In the genomic region with DNA sequence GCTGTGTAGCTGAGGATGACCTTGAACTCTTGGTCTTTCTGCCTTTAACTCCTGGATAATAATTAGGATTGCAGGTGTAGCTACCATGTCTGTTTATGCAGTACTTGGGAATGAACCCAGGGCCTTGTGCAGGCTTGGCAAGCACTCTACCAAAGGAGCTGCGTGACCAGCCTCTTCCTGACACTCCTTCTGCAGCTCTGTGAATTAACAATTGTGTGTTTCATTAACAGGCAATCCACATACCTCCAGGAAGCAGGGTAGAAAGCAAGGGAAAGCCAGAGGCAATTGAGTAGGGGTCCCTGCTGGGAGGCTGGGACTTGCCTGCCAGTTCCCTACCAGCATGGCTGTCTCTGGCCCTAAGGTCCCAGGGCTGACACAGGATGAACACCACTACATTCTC, we compare ENCODE assay signal across 27 mouse cellular contexts. TPM values are rescaled to one million over a fixed set of nuclear protein-coding genes. Genes with fewer than 3 reads are reported as not detected.
DNase-seq lines count a peak whose midpoint lies in the region; ATAC-seq and TF ChIP-seq lines count a peak whose summit lies in the region.
"Had no signal": no experiment of that assay in that cellular context is flagged by ENCODE, and none has a peak within 500 bp of the region (broad histone marks: within the 10 kb centered on the region; RNA-seq: fewer than 3 reads in every experiment).

No protein-coding gene starts in this region.

- no peaks in the 10 kb centered on the region for H3K4me1 ChIP-seq in forebrain, postnatal 0 days (ENCODE audit: insufficient read depth)
- peaks cover 18% of the 10 kb centered on the region for H3K4me1 ChIP-seq in forebrain, embryonic 13.5 days
- 0 out of 2 replicates have a peak, but pooled peaks cover 14% of the 10 kb centered on the region for H3K4me1 ChIP-seq in midbrain, embryonic 12.5 days
- no peaks in the 10 kb centered on the region for H3K4me1 ChIP-seq in midbrain, embryonic 11.5 days (ENCODE audit: control insufficient read depth, insufficient read depth, low read length)
- H3K4me1 ChIP-seq in midbrain, embryonic 14.5 days (ENCODE audit: control insufficient read depth, insufficient read depth, low read length): 0 out of 2 replicates have a peak, but pooled peaks cover 3% of the 10 kb centered on the region
- H3K4me1 ChIP-seq in intestine, postnatal 0 days (replicated peaks; ENCODE audit: control insufficient read depth, insufficient read depth, low read length): no peaks in the 10 kb centered on the region

- peak; percentile 43 for ATAC-seq in forebrain, postnatal 0 days
- no peak for ATAC-seq in forebrain, embryonic 13.5 days
- ATAC-seq in midbrain, embryonic 12.5 days (ENCODE audit: low FRiP score, low read depth): no peak
- ATAC-seq in midbrain, embryonic 11.5 days (ENCODE audit: low FRiP score): no peak
- ATAC-seq in midbrain, embryonic 14.5 days (ENCODE audit: low FRiP score, low TSS enrichment): no peak
- ATAC-seq in intestine, postnatal 0 days: no peak
- ATAC-seq: forebrain, embryonic 16.5 days; intestine, embryonic 16.5 days; Patski had no signal

- DNase-seq in forebrain, postnatal 0 days: no peak
- DNase-seq in midbrain, embryonic 11.5 days (ENCODE audit: low spot score, missing footprints): no peak
- DNase-seq in midbrain, embryonic 14.5 days: no peak
- no peak for DNase-seq in cerebellum, adult 9-11 months
- DNase-seq: adrenal gland, postnatal 10 days; cerebellum, adult 18-20 months; cerebellum, postnatal 14 days; gastrocnemius, postnatal 14 days; heart, postnatal 14 days; kidney, adult 9 months; kidney, postnatal 14 days; layer of hippocampus, adult 9-11 months; liver; lung, embryonic 14.5 days; lung, postnatal 14 days; retina, postnatal 1 day; right cerebral cortex, postnatal 14 days; thymus, postnatal 4 days had no signal

- H3K27me3 ChIP-seq in forebrain, postnatal 0 days (ENCODE audit: insufficient read depth, low read length): no peaks in the 10 kb centered on the region
- H3K27me3 ChIP-seq in forebrain, embryonic 13.5 days: no peaks in the 10 kb centered on the region
- H3K27me3 ChIP-seq in midbrain, embryonic 12.5 days: peaks cover 23% of the 10 kb centered on the region
- H3K27me3 ChIP-seq in midbrain, embryonic 11.5 days (ENCODE audit: control insufficient read depth, insufficient read depth, low read length): no peaks in the 10 kb centered on the region
- no peaks in the 10 kb centered on the region for H3K27me3 ChIP-seq in midbrain, embryonic 14.5 days (ENCODE audit: control insufficient read depth, insufficient read depth, low read length)
- H3K27me3 ChIP-seq in intestine, postnatal 0 days (replicated peaks; ENCODE audit: control insufficient read depth, insufficient read depth, low read length): no peaks in the 10 kb centered on the region
- H3K27me3 ChIP-seq: Patski had no signal

- WGBS in forebrain, postnatal 0 days: 34% methylated on average over 1 of the region's 1 CpGs
- 26% methylated on average over 1 of the region's 1 CpGs for WGBS in forebrain, embryonic 13.5 days
- WGBS in midbrain, embryonic 12.5 days: 75% methylated on average over 1 of the region's 1 CpGs
- WGBS in midbrain, embryonic 11.5 days: 84% methylated on average over 1 of the region's 1 CpGs
- WGBS in midbrain, embryonic 14.5 days: 68% methylated on average over 1 of the region's 1 CpGs
- WGBS in intestine, postnatal 0 days: 71% methylated on average over 1 of the region's 1 CpGs

- H3K9me3 ChIP-seq in forebrain, postnatal 0 days (ENCODE audit: low read length): no peaks in the 10 kb centered on the region
- H3K9me3 ChIP-seq in forebrain, embryonic 13.5 days (replicated peaks): no peaks in the 10 kb centered on the region
- no peaks in the 10 kb centered on the region for H3K9me3 ChIP-seq in midbrain, embryonic 12.5 days
- no peaks in the 10 kb centered on the region for H3K9me3 ChIP-seq in midbrain, embryonic 11.5 days (ENCODE audit: control insufficient read depth, low read length)
- H3K9me3 ChIP-seq in midbrain, embryonic 14.5 days (ENCODE audit: control insufficient read depth, low read length): no peaks in the 10 kb centered on the region
- H3K9me3 ChIP-seq in intestine, postnatal 0 days (ENCODE audit: control insufficient read depth): no peaks in the 10 kb centered on the region

- H3K27ac ChIP-seq in forebrain, postnatal 0 days (ENCODE audit: low read depth, low read length): no peak overlapping the region
- no peak overlapping the region for H3K27ac ChIP-seq in forebrain, embryonic 13.5 days
- 0 out of 2 replicates have a peak overlapping the region, but pooled peaks have one; percentile 6 for H3K27ac ChIP-seq in midbrain, embryonic 12.5 days (replicated peaks)
- no peak overlapping the region for H3K27ac ChIP-seq in midbrain, embryonic 11.5 days (ENCODE audit: low read depth, low read length)
- peak overlapping the region; percentile 0; the same call in 1 of the 2 replicates for H3K27ac ChIP-seq in midbrain, embryonic 14.5 days (replicated peaks; ENCODE audit: low read depth, low read length)
- no peak overlapping the region for H3K27ac ChIP-seq in intestine, postnatal 0 days (ENCODE audit: low read depth, low read length)
- H3K27ac ChIP-seq: liver, embryonic 14.5 days had no signal

- no peak overlapping the region for H3K4me3 ChIP-seq in forebrain, postnatal 0 days (ENCODE audit: low read depth, low read length)
- no peak overlapping the region for H3K4me3 ChIP-seq in forebrain, embryonic 13.5 days
- H3K4me3 ChIP-seq in midbrain, embryonic 12.5 days: no peak overlapping the region
- no peak overlapping the region for H3K4me3 ChIP-seq in midbrain, embryonic 11.5 days (ENCODE audit: low read depth, low read length)
- no peak overlapping the region for H3K4me3 ChIP-seq in midbrain, embryonic 14.5 days (replicated peaks; ENCODE audit: low read depth, low read length)
- no peak overlapping the region for H3K4me3 ChIP-seq in intestine, postnatal 0 days (ENCODE audit: low read depth, low read length)
- H3K4me3 ChIP-seq: erythroblast, embryonic 14.5 days; myocyte had no signal

- no peak for TF ChIP-seq CTCF in forebrain, postnatal 0 days (IDR thresholded peaks at IDR 0.05; ENCODE audit: low read depth)
- no peak for TF ChIP-seq CTCF in intestine, postnatal 0 days (IDR thresholded peaks at IDR 0.05; ENCODE audit: low read depth)

- no peak overlapping the region for H3K9ac ChIP-seq in forebrain, postnatal 0 days
- no peak overlapping the region for H3K9ac ChIP-seq in forebrain, embryonic 13.5 days
- H3K9ac ChIP-seq in midbrain, embryonic 12.5 days (replicated peaks): no peak overlapping the region
- H3K9ac ChIP-seq in midbrain, embryonic 11.5 days (ENCODE audit: low read length): no peak overlapping the region
- no peak overlapping the region for H3K9ac ChIP-seq in midbrain, embryonic 14.5 days (replicated peaks; ENCODE audit: low read length)
- H3K9ac ChIP-seq in intestine, postnatal 0 days (ENCODE audit: low read depth, low read length): no peak overlapping the region
- H3K9ac ChIP-seq: liver, embryonic 14.5 days; lung, embryonic 14.5 days had no signal

- H3K36me3 ChIP-seq in forebrain, postnatal 0 days (ENCODE audit: insufficient read depth): no peaks in the 10 kb centered on the region
- H3K36me3 ChIP-seq in forebrain, embryonic 13.5 days (ENCODE audit: poor library complexity, severe bottlenecking): peaks cover 6% of the 10 kb centered on the region; the same call in 1 of the 2 replicates
- H3K36me3 ChIP-seq in midbrain, embryonic 12.5 days: peaks cover 10% of the 10 kb centered on the region; the same call in 1 of the 2 replicates
- no peaks in the 10 kb centered on the region for H3K36me3 ChIP-seq in midbrain, embryonic 11.5 days (ENCODE audit: control insufficient read depth, insufficient read depth, low read length)
- no peaks in the 10 kb centered on the region for H3K36me3 ChIP-seq in midbrain, embryonic 14.5 days (ENCODE audit: control insufficient read depth, insufficient read depth, low read length)
- H3K36me3 ChIP-seq in intestine, postnatal 0 days (ENCODE audit: control insufficient read depth, insufficient read depth): no peaks in the 10 kb centered on the region

- H3K4me2 ChIP-seq in forebrain, postnatal 0 days (ENCODE audit: low read depth): no peak overlapping the region
- H3K4me2 ChIP-seq in forebrain, embryonic 13.5 days: no peak overlapping the region
- no peak overlapping the region for H3K4me2 ChIP-seq in midbrain, embryonic 12.5 days (replicated peaks)
- H3K4me2 ChIP-seq in midbrain, embryonic 11.5 days: no peak overlapping the region
- no peak overlapping the region for H3K4me2 ChIP-seq in midbrain, embryonic 14.5 days (ENCODE audit: low read length)
- H3K4me2 ChIP-seq in intestine, postnatal 0 days (replicated peaks; ENCODE audit: low read depth): no peak overlapping the region
- H3K4me2 ChIP-seq: lung, embryonic 14.5 days had no signal

RNA-seq across cellular contexts. Expression of a gene that starts 58.6 kb away (rescaled TPM):
- total RNA-seq in forebrain, postnatal 0 days (2014; rRNA removed): 2.6 and 2.7 TPM in 2 replicates
- 2.5 and 3.0 TPM in 2 replicates for polyA plus RNA-seq in forebrain, postnatal 0 days (2015; fragmentation: Nextera tagmentation; extraction: Ambion mirVana)
- 7.1 and 7.7 TPM in 2 replicates for polyA plus RNA-seq in forebrain, embryonic 13.5 days (2015; fragmentation: Nextera tagmentation; extraction: Ambion mirVana)
- polyA plus RNA-seq in midbrain, embryonic 12.5 days (2016; fragmentation: Nextera tagmentation; extraction: Ambion mirVana): 7.4 and 7.9 TPM in 2 replicates
- 8.5 and 8.9 TPM in 2 replicates for polyA plus RNA-seq in midbrain, embryonic 11.5 days (2014; fragmentation: Nextera tagmentation; extraction: Ambion mirVana)
- 4.2 and 6.1 TPM in 2 replicates for polyA plus RNA-seq in midbrain, embryonic 14.5 days (2014; fragmentation: Nextera tagmentation; extraction: Ambion mirVana)
- polyA plus RNA-seq in intestine, postnatal 0 days (2015; fragmentation: Nextera tagmentation; extraction: Ambion mirVana): 12.5 and 13.4 TPM in 2 replicates

Comparison
In these comparisons a context has a peak if more than half of its experiments do, and no peak if none do; other contexts are left out.
1. H3K27ac ChIP-seq: peak in midbrain, embryonic 12.5 days (single experiment) and midbrain, embryonic 14.5 days (single experiment); none in forebrain, postnatal 0 days (single experiment), forebrain, embryonic 13.5 days (single experiment), midbrain, embryonic 11.5 days (single experiment) and intestine, postnatal 0 days (single experiment).